Mouse (Mus musculus): ENCODE data around the gene Hrh1.

DNA sequence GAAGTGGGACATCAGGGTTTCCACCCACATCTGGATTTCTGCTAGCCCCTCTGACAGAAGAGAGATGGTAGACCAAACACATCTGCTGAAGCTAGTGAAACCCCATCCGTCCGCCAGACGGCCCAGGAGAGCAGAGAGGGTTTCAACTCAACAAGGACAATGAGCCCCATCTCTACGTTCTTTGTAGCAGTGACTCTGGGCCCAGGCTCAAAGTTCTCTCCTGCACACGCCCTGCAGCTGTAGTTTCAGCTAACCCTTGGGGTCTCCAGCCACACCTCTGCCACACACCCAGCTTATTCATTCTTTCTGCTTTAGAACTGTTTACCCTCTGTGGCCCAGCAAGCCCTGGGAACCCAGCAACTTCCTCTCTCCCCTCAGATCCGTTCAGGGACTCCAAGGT lies 10.4 kb upstream of the Hrh1 start:
- TF ChIP-seq CTCF (conservative IDR thresholded peaks at IDR 0.05; ENCODE audit: insufficient read depth, insufficient read length, low read depth, low read length) (no peak), POLR2A (IDR thresholded peaks at IDR 0.05; ENCODE audit: low read depth, low read length) (no peak)

Data from kidney, adult 2 months (tissue).